Mouse (Mus musculus): Measurements from ENCODE around the gene Snrpe. TPM values are rescaled to one million over a fixed set of nuclear protein-coding genes. Genes with fewer than 3 reads are reported as not detected.

Gene Snrpe
- 156 TPM for polyA plus RNA-seq (2015; fragmentation: Illumina TruSeq; extraction: RNeasy Lipid Tissue Mini Kit (QIAGEN cat#74804); ENCODE audit: low read depth, low replicate concordance)

GRCm38 (mm10) chr1:133609771-133610502, at the start of gene Snrpe:
Gene Snrpe, minus strand, starts transcription at chr1:133610291.

Other genes with a start within 250 kb of the Snrpe start
- 8.3 TPM for gene Etnk2, start 246.7 kb downstream of the Snrpe start, polyA plus RNA-seq (2015; fragmentation: Illumina TruSeq; extraction: RNeasy Lipid Tissue Mini Kit (QIAGEN cat#74804); ENCODE audit: low read depth, low replicate concordance)
- 7.4 TPM for gene Sox13, start 185.9 kb downstream of the Snrpe start, polyA plus RNA-seq (2015; fragmentation: Illumina TruSeq; extraction: RNeasy Lipid Tissue Mini Kit (QIAGEN cat#74804); ENCODE audit: low read depth, low replicate concordance)
- gene Zbed6, start 50.6 kb upstream of the Snrpe start, polyA plus RNA-seq (2015; fragmentation: Illumina TruSeq; extraction: RNeasy Lipid Tissue Mini Kit (QIAGEN cat#74804); ENCODE audit: low read depth, low replicate concordance) = 10.9 TPM
- gene Gm38394, start 51.0 kb upstream of the Snrpe start, polyA plus RNA-seq (2015; fragmentation: Illumina TruSeq; extraction: RNeasy Lipid Tissue Mini Kit (QIAGEN cat#74804); ENCODE audit: low read depth, low replicate concordance) = 7.4 TPM
- 1.0 TPM for gene Lax1, start 79.8 kb upstream of the Snrpe start, polyA plus RNA-seq (2015; fragmentation: Illumina TruSeq; extraction: RNeasy Lipid Tissue Mini Kit (QIAGEN cat#74804); ENCODE audit: low read depth, low replicate concordance)
- 75.7 TPM for gene Atp2b4, start 190.8 kb upstream of the Snrpe start, polyA plus RNA-seq (2015; fragmentation: Illumina TruSeq; extraction: RNeasy Lipid Tissue Mini Kit (QIAGEN cat#74804); ENCODE audit: low read depth, low replicate concordance)

Measured in brain, adult 10 weeks (tissue).